Mouse (Mus musculus) kidney, postnatal 0 days (tissue): Measurements from ENCODE around the gene Afap1l2. TPM values are rescaled to one million over a fixed set of nuclear protein-coding genes. Genes with fewer than 3 reads are reported as not detected.

Experiments
- ATAC-seq: fragments of 200-750 bp; cut with Nextera tagmentation; replicated peaks from 2 replicates; pipeline ENCODE4 v1.8.0; 2017; ENCODE audit warnings: low read depth, moderate number of reproducible peaks, moderate TSS enrichment, moderate library complexity; ENCODE audit not compliant: low FRiP score
- DNase-seq: peaks from one replicate; pipeline ENCODE4 v3.0.0-alpha.2; 2016; ENCODE audit warnings: low spot score
- H3K27ac ChIP-seq: fragments of 300-500 bp; sonication (generic); 2 replicates; pipeline ENCODE4 v1.5.1; 2014; ENCODE audit warnings: mild to moderate bottlenecking
- H3K27me3 ChIP-seq: fragments of 300-500 bp; sonication (generic); 2 replicates; pipeline ENCODE4 v1.6.1; 2014; ENCODE audit warnings: low read length, mixed read lengths; ENCODE audit not compliant: insufficient read depth
- H3K36me3 ChIP-seq: fragments of 300-500 bp; sonication (generic); 2 replicates; pipeline ENCODE4 v1.6.1; 2014; ENCODE audit warnings: low read length, mixed read lengths; ENCODE audit not compliant: insufficient read depth
- H3K4me1 ChIP-seq: fragments of 300-500 bp; sonication (generic); replicated peaks from 2 replicates; pipeline ENCODE4 v1.6.1; 2014; ENCODE audit warnings: antibody characterized with exemption, low read length, mixed read lengths; ENCODE audit not compliant: insufficient read depth
- H3K4me2 ChIP-seq: fragments of 300-500 bp; sonication (generic); 2 replicates; pipeline ENCODE4 v1.6.1; 2014; ENCODE audit warnings: mild to moderate bottlenecking, low read length, moderate library complexity, mixed read lengths
- H3K4me3 ChIP-seq: fragments of 300-500 bp; sonication (generic); replicated peaks from 2 replicates; pipeline ENCODE4 v1.5.1; 2014; ENCODE audit warnings: low read depth, low read length
- H3K9ac ChIP-seq: fragments of 300-500 bp; sonication (generic); 2 replicates; pipeline ENCODE4 v1.6.1; 2014; ENCODE audit warnings: low read depth, low read length
- H3K9me3 ChIP-seq: fragments of 300-500 bp; sonication (generic); replicated peaks from 2 replicates; pipeline ENCODE4 v1.6.1; 2016; ENCODE audit warnings: low read length, inconsistent platforms, mixed read lengths
- CTCF ChIP-seq: IDR thresholded peaks from 2 replicates; pipeline ENCODE4 v1.5.1; 2016; ENCODE audit warnings: antibody characterized with exemption, low read depth, mild to moderate bottlenecking, moderate library complexity
- WGBS: fragments of 180-500 bp; shearing (Covaris S2); extraction: QIAGEN DNeasy Blood & Tissue Kit; methylation state at CpG from one replicate; pipeline ENCODE4 v1.1.7; 2014; 5-methylcytosine and 5-hydroxymethylcytosine counted together
- polyA plus RNA-seq: library from polyadenylated mRNA; unstranded; fragments of >200 nt; fragmentation: Nextera tagmentation; extraction: Ambion mirVana; gene quantifications from 2 replicates; pipeline ENCODE4 v1.2.1, GENCODE M21; 2015

Gene Afap1l2
- polyA plus RNA-seq, 1 experiment from 2014 or later, result 21.3 TPM

GRCm38 (mm10) chr19:57010064-57010463, 2.0 kb upstream of the Afap1l2 start:
- ATAC-seq, result no peak
- no peak overlapping the region for H3K4me3 ChIP-seq
- WGBS, result 35% methylated on average over 4 of the region's 4 CpGs

GRCm38 (mm10) chr19:57009653-57010052, 1.6 kb upstream of the Afap1l2 start:
- ATAC-seq, result no peak
- no peaks in the 10 kb centered on the region for H3K36me3 ChIP-seq
- H3K4me1 ChIP-seq, result no peaks in the 10 kb centered on the region
- no peak for TF ChIP-seq CTCF
- DNase-seq, result no peak
- no peak overlapping the region for H3K27ac ChIP-seq
- no peak overlapping the region for H3K4me2 ChIP-seq
- no peaks in the 10 kb centered on the region for H3K27me3 ChIP-seq
- no peaks in the 10 kb centered on the region for H3K9me3 ChIP-seq
- no peak overlapping the region for H3K9ac ChIP-seq
- 72% methylated on average over 4 of the region's 4 CpGs for WGBS
- no peak overlapping the region for H3K4me3 ChIP-seq

More at GRCm38 (mm10) chr19:57010064-57010463, 2.0 kb upstream of the Afap1l2 start:
- H3K27me3 ChIP-seq, result no peaks in the 10 kb centered on the region
- no peaks in the 10 kb centered on the region for H3K9me3 ChIP-seq
- H3K4me2 ChIP-seq, result no peak overlapping the region
- H3K27ac ChIP-seq, result no peak overlapping the region
- no peak overlapping the region for H3K9ac ChIP-seq
- no peak for DNase-seq
- H3K4me1 ChIP-seq, result no peaks in the 10 kb centered on the region
- TF ChIP-seq CTCF, result no peak
- H3K36me3 ChIP-seq, result no peaks in the 10 kb centered on the region

- DNase-seq, result no peak
- H3K4me1 ChIP-seq, result peaks cover 14% of the 10 kb centered on the region
- no peaks in the 10 kb centered on the region for H3K27me3 ChIP-seq
- TF ChIP-seq CTCF, result peak; percentile 39; the same call in 1 of the 2 replicates
- peak overlapping the region; percentile 85 for H3K4me2 ChIP-seq
- no peaks in the 10 kb centered on the region for H3K36me3 ChIP-seq
- 0 out of 2 replicates have a peak, but pooled peaks have one; percentile 9 for ATAC-seq
- H3K4me3 ChIP-seq, result peak overlapping the region; percentile 49
- H3K9me3 ChIP-seq, result no peaks in the 10 kb centered on the region
- peak overlapping the region; percentile 42; the same call in 1 of the 2 replicates for H3K27ac ChIP-seq
- peak overlapping the region; percentile 64 for H3K9ac ChIP-seq
- 55% methylated on average over 16 of the region's 16 CpGs for WGBS
Measured at GRCm38 (mm10) chr19:57007291-57007690, 737 bp downstream of the Afap1l2 start.

GRCm38 (mm10) chr19:57006841-57007240, 1.2 kb downstream of the Afap1l2 start:
- H3K27ac ChIP-seq, result no peak overlapping the region; the same call in 1 of the 2 replicates

GRCm38 (mm10) chr19:57005062-57005461, 3.0 kb downstream of the Afap1l2 start:
- H3K27me3 ChIP-seq, result no peaks in the 10 kb centered on the region
- H3K4me1 ChIP-seq, result peaks cover 14% of the 10 kb centered on the region
- no peak overlapping the region for H3K9ac ChIP-seq
- no peak for TF ChIP-seq CTCF
- H3K4me3 ChIP-seq, result no peak overlapping the region
- H3K9me3 ChIP-seq, result no peaks in the 10 kb centered on the region
- no peaks in the 10 kb centered on the region for H3K36me3 ChIP-seq
- WGBS, result 91% methylated on average over 4 of the region's 4 CpGs
- H3K4me2 ChIP-seq, result no peak overlapping the region
- ATAC-seq (no peak), DNase-seq (no peak)
- H3K27ac ChIP-seq, result no peak overlapping the region

More at GRCm38 (mm10) chr19:57006841-57007240, 1.2 kb downstream of the Afap1l2 start:
- Histone ChIP-seq H3K9ac (peak overlapping the region; percentile 64), H3K4me3 (peak overlapping the region; percentile 49), H3K9me3 (no peaks in the 10 kb centered on the region), H3K4me1 (peaks cover 14% of the 10 kb centered on the region), H3K36me3 (no peaks in the 10 kb centered on the region), H3K27me3 (no peaks in the 10 kb centered on the region), H3K4me2 (peak overlapping the region; percentile 85)
- no peak for ATAC-seq
- no peak for DNase-seq
- TF ChIP-seq CTCF, result no peak
- 47% methylated on average over 13 of the region's 13 CpGs for WGBS

GRCm38 (mm10) chr19:57003460-57003810, 4.6 kb downstream of the Afap1l2 start:
- no peaks in the 10 kb centered on the region for H3K9me3 ChIP-seq
- TF ChIP-seq CTCF, result no peak
- DNase-seq (peak; percentile 75), ATAC-seq (no peak)
- 12% methylated on average over 7 of the region's 7 CpGs for WGBS
- H3K4me1 ChIP-seq, result peaks cover 14% of the 10 kb centered on the region
- H3K4me2 ChIP-seq, result peak overlapping the region; percentile 37
- H3K27ac ChIP-seq, result peak overlapping the region; percentile 60
- H3K9ac ChIP-seq, result no peak overlapping the region
- H3K27me3 ChIP-seq, result no peaks in the 10 kb centered on the region
- H3K4me3 ChIP-seq, result no peak overlapping the region
- H3K36me3 ChIP-seq, result no peaks in the 10 kb centered on the region
